Mouse (Mus musculus): ENCODE results near the gene Tns4. TPM values are rescaled to one million over a fixed set of nuclear protein-coding genes. Genes with fewer than 3 reads are reported as not detected.

Tns4 gene
- total RNA-seq, 2 experiments from 2014 or later: not detected

- TF ChIP-seq CTCF (conservative IDR thresholded peaks at IDR 0.05): no peak
- H3K27ac ChIP-seq: no peak overlapping the region
- no peak overlapping the region for H3K4me3 ChIP-seq
- DNase-seq (ENCODE audit: low spot score in 2 of 2): no peak
Observed at GRCm38 (mm10) chr11:99071866-99072265, 17.2 kb downstream of the Tns4 start.

DNA sequence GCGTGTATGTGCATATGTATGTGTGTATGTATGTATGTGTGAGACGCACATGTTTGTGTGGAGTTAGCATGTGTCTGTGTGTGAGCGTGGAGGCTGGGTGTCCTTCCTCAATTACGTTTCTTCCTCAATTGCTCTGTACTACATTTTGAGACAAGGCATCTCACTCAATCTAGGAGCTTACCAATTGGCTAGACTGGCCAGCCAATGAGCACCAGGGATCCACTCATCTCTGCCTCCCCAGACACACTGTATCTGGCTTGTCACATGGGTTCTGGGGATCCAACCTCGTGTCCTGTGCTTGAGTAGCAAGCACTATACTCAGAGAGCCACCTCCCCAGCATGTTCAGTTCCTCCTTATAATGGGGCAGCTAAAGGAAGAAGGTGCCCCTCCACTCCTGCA lies 20.7 kb downstream of the Tns4 start:
- no peak for DNase-seq (ENCODE audit: low spot score in 2 of 2)
- no peak for TF ChIP-seq CTCF (conservative IDR thresholded peaks at IDR 0.05)
- Histone ChIP-seq H3K27ac (no peak overlapping the region), H3K4me3 (no peak overlapping the region)

- no peak for TF ChIP-seq CTCF (conservative IDR thresholded peaks at IDR 0.05)
- DNase-seq (ENCODE audit: low spot score in 2 of 2): no peak
- H3K27ac ChIP-seq: no peak overlapping the region
- no peak overlapping the region for H3K4me3 ChIP-seq
Observed at GRCm38 (mm10) chr11:99067591-99067990, 21.5 kb downstream of the Tns4 start.

DNA sequence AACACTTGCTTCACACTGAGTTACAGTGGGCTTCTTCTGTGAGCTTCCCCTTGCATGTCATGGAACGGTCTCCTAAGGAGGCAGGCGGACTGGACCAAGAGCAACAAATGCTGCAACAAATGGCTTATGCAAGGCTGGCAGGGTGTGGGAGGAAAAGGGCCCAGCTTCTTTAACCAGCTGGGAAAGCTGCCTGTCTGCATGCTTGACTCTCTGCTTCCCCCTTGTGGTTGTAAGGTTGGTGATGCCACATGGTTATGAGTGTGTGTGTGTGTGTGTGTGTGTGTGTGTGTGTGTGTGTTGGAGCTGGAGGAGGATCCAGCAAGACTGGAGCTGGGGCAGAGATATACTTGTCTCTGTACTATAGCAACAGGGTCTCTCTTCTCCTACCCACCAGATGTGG lies 23.1 kb downstream of the Tns4 start:
- peak; percentile 78 for TF ChIP-seq CTCF (conservative IDR thresholded peaks at IDR 0.05)
- peak; percentile 84 for DNase-seq (ENCODE audit: low spot score in 2 of 2)
- Histone ChIP-seq H3K27ac (peak overlapping the region; percentile 51; the same call in 1 of the 2 replicates), H3K4me3 (no peak overlapping the region)

DNA sequence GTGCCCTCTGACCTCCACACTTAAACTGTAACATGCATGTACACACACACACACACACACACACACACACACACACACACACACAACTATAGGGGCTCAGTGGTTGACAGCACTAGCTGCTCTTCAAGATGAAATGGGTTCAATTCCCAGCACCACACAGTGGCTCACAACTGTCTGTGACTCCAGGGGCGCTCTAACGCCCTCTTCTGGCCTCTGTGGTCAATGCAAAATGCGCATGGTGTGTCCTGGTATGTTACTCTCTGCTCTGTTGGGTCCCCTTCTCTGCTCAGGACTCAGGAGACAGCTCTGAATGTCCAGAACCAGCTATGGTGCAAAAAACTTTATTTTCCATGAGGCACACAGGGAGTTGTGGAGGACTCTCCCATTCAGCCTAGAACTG lies 23.8 kb downstream of the Tns4 start:
- H3K27ac ChIP-seq: peak overlapping the region; percentile 51; the same call in 1 of the 2 replicates
- no peak for DNase-seq (ENCODE audit: low spot score in 2 of 2)

GRCm38 (mm10) chr11:99063406-99064131 lies 25.5 kb downstream of the Tns4 start:
- H3K4me3 ChIP-seq: no peak overlapping the region
- no peak for TF ChIP-seq CTCF (conservative IDR thresholded peaks at IDR 0.05)
- no peak overlapping the region for H3K27ac ChIP-seq
- DNase-seq (ENCODE audit: low spot score in 2 of 2): no peak

More for the DNA sequence above, 23.8 kb downstream of the Tns4 start:
- no peak overlapping the region for H3K4me3 ChIP-seq
- TF ChIP-seq CTCF (conservative IDR thresholded peaks at IDR 0.05): no peak

DNA sequence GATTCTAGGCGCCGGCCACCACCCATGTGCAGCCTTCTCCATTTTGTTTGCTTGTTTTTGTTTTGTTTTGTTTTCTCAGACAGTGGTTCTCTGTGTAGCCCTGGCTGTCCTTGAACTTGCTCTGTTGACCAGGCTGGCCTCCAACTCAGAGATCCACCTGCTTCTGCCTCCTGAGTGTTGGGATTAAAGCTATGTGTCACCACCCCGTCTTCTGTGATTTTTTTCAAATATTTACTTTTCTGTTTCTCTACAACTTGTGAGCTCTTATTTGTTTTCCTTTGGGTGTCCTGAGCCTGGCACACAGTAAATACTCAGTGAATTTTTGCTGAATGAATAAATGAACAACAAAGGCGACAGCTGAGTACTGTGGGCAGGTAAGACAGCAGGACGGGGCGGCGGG lies 26.4 kb downstream of the Tns4 start:
- Histone ChIP-seq H3K4me3 (no peak overlapping the region), H3K27ac (no peak overlapping the region)
- TF ChIP-seq CTCF (conservative IDR thresholded peaks at IDR 0.05): no peak
- DNase-seq (ENCODE audit: low spot score in 2 of 2): no peak

DNA sequence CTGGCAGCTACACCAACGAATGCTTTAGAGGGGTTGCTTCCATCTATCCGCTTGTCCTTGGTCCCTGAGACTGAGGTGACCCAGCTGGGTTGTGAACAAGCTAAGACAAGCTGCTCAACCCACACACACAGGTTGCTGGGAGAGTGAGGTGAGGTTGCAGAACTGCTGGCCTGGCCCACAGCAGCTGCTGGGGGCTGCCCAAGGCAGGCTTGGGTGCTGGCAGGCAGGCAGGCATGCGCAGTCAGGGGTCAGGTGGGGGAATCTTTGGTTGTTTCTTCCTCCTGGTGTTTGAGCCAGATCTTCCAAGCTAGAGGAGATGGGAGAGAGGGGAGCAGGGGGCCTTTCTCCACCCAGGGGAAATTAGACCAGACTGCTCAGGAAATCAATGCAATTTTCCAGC lies 28.7 kb downstream of the Tns4 start:
- no peak overlapping the region for H3K27ac ChIP-seq
- no peak for TF ChIP-seq CTCF (conservative IDR thresholded peaks at IDR 0.05)
- no peak overlapping the region for H3K4me3 ChIP-seq
- DNase-seq (ENCODE audit: low spot score in 2 of 2): no peak

DNA sequence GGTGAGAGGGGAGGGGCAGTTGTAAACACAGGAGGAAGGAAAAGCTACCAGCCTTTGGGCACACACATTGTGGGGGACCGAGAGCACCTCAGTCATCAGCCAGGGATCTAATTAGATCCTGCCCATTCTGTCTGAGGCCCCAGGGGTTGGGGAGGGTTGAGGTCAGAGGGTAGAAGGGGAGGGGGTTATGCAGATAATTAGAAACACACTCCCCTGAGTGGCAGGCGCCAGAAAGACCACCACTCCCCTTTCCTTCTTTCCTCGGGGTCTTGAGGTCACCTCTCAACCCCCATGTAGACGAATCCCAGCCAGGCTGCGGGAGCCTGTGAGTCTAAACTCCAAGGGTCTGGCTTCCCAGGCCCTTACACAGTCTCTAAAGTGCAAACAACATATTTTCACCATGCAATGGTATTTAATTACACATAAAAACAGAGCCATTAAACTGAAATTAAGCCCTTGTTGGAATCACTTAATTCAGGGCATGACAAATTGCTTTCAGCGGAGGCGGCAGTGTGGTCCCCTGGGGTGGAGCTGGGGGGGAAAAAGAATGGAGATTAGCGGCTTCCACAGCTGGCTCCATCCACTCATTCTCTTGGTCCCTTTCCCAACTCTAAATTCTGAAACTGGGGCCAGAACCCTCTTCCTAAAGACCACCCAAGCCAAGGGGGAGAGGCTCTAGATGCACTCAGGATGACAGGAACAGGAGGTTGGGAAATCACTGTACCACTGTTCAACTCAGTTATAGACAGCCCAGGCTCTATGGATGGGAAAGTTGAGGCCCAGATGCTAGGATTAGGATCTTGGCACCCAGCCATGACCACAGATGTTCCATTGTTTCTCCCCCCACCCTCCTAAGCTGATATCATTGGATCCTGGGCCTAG lies 33.3 kb downstream of the Tns4 start:
- Histone ChIP-seq H3K4me3 (no peak overlapping the region), H3K27ac (no peak overlapping the region)
- no peak for DNase-seq (ENCODE audit: low spot score in 2 of 2)
- no peak for TF ChIP-seq CTCF (conservative IDR thresholded peaks at IDR 0.05)

DNA sequence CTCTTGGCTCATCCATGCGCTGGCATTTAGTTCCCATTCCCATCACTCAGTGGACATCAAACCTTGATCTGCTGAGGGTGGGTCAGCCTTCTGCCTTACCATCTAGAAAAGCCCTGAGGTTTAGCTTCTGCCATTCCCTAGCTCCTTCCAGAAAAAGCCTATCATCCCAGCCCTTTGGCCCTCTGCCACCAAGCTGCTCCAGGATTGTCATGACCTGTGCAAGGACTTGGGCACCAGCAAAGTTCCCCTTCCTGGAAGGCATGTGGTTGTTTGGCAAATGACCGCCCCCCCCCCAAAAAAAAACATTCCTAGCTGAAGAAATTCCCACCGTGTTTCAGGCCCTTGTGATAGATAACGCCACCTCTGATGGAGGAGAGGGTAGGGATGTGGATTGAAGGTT lies 34.0 kb downstream of the Tns4 start:
- no peak overlapping the region for H3K27ac ChIP-seq
- no peak for TF ChIP-seq CTCF (conservative IDR thresholded peaks at IDR 0.05)
- no peak overlapping the region for H3K4me3 ChIP-seq
- DNase-seq (ENCODE audit: low spot score in 2 of 2): no peak

GRCm38 (mm10) chr11:99047643-99048042 lies 41.5 kb downstream of the Tns4 start:
- no peak for DNase-seq (ENCODE audit: low spot score in 2 of 2)

DNA sequence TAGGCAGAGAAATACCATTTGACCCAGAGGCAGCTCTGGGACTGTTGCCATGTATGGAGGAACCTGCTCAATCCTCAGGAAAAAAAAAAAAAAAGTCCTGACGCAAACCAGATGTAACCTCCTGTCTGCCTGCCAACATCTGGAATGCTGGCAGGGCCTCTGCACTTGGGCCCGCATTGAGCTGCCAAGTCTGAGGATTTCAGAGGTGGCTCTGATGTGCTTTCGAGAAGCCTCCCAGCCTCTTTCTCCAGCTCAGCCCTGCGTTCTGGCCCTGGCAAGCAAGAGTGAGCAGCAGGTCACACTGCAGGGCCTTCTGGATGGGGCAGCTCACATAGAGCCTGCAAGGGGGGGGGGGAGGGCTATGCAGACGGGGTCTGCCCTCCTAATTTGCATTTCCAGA lies 42.0 kb downstream of the Tns4 start:
- no peak for DNase-seq (ENCODE audit: low spot score in 2 of 2)
- Histone ChIP-seq H3K27ac (0 out of 2 replicates have a peak overlapping the region, but pooled peaks have one; percentile 23), H3K4me3 (no peak overlapping the region)
- TF ChIP-seq CTCF (conservative IDR thresholded peaks at IDR 0.05): no peak

More at GRCm38 (mm10) chr11:99047643-99048042, 41.5 kb downstream of the Tns4 start:
- no peak overlapping the region for H3K4me3 ChIP-seq
- H3K27ac ChIP-seq: 0 out of 2 replicates have a peak overlapping the region, but pooled peaks have one; percentile 23
- TF ChIP-seq CTCF (conservative IDR thresholded peaks at IDR 0.05): no peak

DNA sequence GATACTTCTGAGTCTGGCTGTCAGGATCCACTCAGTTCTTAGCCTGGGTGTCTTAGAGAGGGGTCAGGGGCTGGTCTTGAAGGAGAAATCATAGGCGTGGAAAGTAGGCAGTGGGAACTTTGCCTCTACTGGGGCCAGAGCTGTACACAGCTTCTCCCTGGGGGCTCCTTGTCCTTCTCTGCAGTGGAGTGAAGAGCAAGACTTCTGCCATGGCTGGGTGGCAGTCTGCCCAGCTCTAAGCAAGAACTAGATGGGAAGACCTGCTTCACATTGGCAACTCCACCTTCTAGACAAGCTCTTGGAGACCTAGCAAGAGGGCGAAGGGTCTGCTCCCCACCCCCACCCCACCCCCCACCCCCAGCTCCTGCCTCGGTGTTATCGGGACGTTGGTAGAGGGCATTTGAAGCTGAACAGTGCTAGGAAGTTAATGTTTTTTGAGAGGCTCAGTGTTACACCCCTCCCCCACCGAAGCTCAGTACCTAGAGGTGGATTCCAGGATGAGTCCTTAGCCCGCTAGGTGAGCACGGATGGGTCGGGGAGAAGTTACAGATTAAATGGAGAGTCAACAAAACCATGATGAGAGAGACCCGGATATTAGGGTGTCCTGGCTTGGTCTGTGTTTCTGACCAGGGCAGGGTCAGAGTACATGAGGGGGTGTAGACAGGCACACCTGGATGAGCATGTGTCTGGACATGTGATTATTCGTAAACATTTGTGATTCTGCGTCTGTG lies 43.8 kb downstream of the Tns4 start:
- DNase-seq (ENCODE audit: low spot score in 2 of 2): no peak
- Histone ChIP-seq H3K27ac (no peak overlapping the region), H3K4me3 (no peak overlapping the region)
- no peak for TF ChIP-seq CTCF (conservative IDR thresholded peaks at IDR 0.05)

Measured in layer of hippocampus, adult 2 months (tissue).